Mouse (Mus musculus): Measurements from ENCODE around the gene Fscn1. TPM values are rescaled to one million over a fixed set of nuclear protein-coding genes. Genes with fewer than 3 reads are reported as not detected.

The Fscn1 gene
- total RNA-seq, 2 experiments from 2014 or later: 85.6 to 125 TPM

DNA sequence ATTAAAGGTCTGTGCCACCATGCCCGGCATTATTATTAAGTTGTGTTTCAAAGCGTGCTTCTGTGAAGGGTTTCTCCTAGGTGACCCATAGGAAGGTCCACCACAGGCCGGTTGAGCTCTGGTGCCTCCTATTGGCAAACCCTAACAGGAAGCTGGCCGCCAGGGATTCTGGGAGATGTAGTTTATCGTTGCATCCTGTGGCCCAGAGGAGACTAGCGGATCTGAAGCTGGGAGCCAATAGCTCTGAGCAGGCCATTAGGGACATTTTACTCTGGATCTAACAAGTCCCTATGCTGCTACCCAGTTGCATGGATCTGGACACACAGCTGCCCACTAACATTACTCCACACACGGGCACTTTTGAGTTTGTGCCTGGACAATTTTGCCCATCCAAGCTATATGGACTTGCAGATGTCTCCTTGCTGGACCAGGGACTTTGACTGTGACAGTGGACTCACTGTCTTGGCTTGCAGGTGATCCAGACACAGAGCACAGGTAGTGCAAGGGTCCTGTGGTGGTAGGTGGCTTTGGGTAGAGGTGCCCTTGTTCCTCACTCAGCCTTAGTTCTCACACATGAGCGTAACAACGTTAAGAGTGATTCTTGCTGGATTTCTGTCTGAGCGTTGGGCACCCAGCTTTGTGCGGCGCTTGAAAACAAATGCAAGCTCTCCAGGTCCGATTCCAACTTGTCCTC lies 24.4 kb upstream of the Fscn1 start:
- peak; percentile 77 for DNase-seq

DNA sequence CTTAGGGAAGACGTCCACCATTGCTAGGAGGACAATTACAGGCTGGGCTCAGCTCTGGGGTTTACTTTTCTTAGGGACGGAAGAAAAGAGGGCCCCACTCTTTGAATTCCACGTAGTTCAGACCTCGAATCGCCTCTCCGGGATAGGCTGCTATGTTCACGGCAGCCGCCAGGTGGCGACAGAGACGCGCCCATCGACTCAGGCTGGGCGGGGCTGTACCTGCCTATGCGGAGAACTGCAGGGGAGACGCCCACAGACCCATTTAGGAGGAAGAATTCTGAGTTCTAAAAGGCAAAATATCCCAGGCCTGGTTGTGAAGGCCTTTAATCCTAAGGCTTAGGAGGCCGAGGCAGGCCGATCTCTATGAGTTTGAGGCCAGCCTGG lies 23.8 kb upstream of the Fscn1 start:
- peak; percentile 92 for DNase-seq

GRCm38 (mm10) chr5:142937956-142938727 lies 22.0 kb upstream of the Fscn1 start:
- peak; percentile 38 for DNase-seq

DNA sequence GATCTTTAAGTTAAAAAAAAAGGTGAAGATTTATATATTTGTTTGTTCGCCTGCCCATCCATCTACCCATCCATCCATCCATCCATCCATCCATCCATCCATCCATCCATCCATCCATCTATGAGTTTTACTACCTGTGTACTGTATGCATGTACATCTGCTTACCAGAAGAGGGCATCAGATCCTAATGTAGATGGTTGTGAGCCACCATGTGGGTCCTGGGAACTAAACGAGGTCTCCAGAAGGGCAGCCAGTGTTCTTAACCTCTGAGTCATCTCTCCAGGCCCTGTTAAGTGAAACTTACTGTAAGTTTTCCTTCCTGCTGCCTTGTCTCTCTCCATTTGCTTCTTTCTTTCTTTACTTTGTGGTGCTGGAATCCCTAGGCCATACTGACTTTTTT lies 19.8 kb upstream of the Fscn1 start:
- no peak for DNase-seq

DNA sequence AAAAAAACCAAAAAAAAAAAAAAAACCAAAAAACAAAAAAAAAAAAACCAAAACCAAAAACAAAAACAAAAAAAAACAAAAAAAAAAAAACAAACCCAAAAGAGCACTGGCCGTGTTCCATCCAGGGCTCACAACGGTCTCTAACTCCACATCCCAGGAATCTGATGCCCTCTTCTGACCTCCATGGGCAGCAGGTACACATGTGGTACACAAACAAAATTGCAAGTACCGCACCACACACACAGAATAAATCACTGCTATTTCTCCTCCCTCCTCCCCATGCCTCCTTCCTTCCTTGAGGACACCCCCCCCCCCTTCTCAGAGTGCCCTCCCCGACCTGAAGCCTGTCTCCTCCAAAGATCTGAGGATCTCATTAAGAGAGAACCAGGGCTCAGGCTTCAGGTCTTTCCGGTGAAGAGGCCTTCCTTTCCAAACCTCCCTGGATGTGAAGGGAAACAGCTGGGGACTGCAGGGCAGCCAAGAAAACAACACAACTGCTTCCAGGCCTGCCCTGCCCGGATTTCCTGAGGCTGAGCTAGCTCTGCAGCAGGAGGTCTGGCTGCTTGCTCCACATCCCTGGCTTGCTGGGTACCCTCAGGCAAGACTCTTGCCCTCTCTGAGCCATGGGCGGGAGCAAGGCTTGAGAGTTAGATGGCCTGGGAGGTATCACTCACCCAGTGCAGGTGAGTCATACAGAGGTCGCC lies 15.0 kb upstream of the Fscn1 start:
- DNase-seq: no peak

DNA sequence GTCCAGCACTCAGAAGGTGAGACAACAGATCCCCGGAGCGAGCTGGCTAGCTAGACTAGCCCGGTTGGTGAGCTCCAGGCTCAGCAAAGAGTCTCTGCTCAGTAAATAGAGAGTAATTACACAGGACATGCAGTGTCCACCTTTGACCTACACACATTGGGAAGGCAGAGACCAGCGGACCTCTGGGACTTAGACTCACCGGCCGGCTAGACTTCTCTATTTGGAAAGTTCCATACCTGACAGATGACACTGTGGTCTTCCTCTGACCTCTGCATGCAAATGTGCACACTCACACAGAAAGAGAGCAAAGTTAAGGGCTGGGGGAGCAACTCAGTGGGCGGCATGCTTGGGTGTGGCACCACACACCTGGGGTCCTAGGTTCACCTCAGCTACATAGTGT lies 12.7 kb upstream of the Fscn1 start:
- DNase-seq: no peak

DNA sequence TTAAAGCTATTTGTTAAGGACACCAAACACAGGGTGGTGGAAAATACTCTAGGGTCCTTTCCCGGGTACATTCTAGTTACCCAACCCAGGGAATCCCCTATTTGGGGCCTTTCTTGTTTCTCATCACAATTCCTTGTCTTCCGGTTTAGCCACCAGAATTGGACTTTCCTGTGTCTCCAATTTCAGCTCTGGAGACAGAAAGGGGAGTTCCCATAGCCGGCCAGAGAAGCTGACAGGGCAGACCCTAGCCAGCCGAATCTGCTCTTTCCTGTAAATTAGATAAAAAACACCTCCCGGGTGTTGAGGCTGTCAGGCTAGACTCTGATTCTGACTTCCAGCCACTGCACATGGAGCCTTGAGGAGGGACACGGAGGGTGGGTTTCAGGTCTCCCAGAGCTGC lies 10.6 kb upstream of the Fscn1 start:
- no peak for DNase-seq

DNA sequence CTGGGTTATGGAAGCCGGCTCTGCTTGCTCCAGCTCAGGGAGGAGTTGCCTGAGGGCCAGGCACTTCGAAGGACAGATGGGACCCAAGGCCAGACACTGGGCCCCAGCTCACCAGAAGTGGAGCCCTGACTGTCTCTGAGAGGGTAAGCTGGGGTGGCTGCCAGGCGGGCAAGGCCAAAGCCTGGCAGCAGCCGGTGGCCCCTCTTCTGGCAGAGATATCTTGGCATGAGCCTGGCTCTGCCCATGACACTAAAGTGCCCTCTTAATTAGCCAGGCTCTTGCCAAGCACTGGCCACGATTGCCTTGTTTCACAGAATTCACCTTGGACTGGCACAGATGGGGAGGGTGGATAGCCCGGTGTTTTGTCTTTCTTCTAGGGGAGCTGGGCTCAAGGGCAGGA lies 9.7 kb upstream of the Fscn1 start:
- peak; percentile 80 for DNase-seq

- DNase-seq: no peak
Observed at GRCm38 (mm10) chr5:142953641-142954040, 6.5 kb upstream of the Fscn1 start.

DNA sequence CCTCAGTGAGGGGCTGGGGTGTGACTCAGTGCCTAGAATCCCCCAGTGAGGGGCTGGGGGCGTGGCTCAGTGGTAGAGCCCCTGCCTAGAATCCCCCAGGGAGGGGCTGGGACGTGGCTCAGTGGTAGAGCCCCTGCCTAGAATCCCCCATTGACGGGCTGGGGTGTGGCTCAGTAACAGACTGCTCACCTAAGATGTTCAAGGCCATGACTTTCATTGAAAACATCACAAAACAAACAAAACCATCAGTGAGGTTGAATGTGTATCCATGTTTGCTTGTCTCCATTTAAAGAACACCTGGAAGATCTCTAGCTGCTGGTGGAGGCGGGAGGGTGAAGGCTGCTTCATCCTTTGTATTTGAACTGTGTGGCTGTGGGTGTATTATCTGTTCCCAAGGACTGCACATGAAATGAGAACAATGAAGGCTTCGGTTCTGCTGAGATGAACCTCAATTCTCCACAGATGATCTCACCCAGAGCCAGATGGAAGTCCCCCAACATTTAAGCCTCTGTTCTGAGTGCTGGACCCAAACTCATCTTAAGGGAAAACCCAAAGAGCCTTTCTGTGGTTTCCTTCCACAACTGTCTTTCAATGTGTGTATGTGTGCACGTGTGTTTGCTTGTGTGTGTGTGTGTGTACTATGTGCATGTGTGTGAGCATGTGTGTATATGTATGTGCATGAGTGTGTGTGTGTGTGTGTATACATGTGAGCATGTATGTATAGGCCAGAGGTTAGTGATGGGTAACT lies 3.0 kb upstream of the Fscn1 start:
- DNase-seq: no peak

GRCm38 (mm10) chr5:142958464-142958863 lies 1.7 kb upstream of the Fscn1 start:
- no peak for DNase-seq

DNA sequence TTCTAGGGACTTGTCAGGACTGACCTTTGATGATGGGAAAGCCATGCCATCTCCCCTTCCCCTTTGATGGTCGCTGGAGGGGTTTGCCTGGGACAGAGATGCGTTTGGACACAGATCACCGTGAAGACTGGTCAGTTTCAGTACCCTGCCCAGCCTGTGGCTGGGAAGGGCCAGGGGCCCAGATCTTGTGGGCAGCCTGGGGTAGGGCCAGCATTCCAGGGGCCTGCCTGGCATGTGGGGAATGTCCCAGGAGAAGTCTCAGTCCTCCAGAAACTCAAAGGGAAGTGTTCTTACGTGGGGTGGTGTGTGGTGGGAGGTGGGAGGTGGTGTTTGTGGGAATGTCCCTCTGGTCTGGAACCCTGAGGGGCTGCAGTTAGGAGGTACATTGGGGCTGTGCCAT lies 987 bp upstream of the Fscn1 start:
- DNase-seq: no peak

GRCm38 (mm10) chr5:142960775-142961271 lies 680 bp downstream of the Fscn1 start:
- DNase-seq: peak; percentile 35

GRCm38 (mm10) chr5:142961398-142961880 lies 1.3 kb downstream of the Fscn1 start:
- DNase-seq: no peak

GRCm38 (mm10) chr5:142961881-142962443 lies 1.8 kb downstream of the Fscn1 start:
- peak; percentile 71 for DNase-seq

DNA sequence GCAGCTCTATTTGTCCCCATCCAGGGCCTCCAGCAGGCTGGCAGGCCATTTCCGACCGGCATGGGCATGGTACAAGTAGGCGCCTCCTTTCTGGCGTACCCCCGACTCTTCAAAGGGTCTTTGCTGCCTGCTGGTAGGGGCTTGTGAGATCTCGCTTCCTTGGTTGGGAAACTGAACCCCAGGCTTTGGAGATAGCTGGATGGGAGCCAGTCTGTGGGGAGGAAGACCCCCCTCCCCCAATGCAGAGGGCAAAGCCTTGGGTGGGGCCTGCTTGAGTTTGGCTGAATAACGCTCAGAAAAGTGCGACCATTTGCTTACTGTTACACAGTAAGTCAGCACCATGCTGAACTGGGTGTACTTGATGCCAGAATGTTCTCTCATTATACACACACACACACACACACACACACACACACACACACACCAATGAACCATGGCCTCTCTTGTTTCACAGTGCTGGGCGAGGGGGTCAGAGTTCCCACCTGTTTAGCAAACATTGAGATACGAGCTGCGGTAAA lies 2.4 kb downstream of the Fscn1 start:
- DNase-seq: peak; percentile 41

- DNase-seq: peak; percentile 69
Observed at GRCm38 (mm10) chr5:142963003-142963704, 3.0 kb downstream of the Fscn1 start.

- peak; percentile 58 for DNase-seq
Observed at GRCm38 (mm10) chr5:142963705-142964494, 3.8 kb downstream of the Fscn1 start.

GRCm38 (mm10) chr5:142964650-142965049 lies 4.5 kb downstream of the Fscn1 start:
- no peak for DNase-seq

GRCm38 (mm10) chr5:142968411-142968810 lies 8.3 kb downstream of the Fscn1 start:
- DNase-seq: no peak

Measured in adrenal gland, postnatal 10 days (tissue).